ENCODE assay signal across 25 mouse cellular contexts in genomic region chr17:77843949-77844348, GRCm38 (mm10).
DNase-seq lines count a peak whose midpoint lies in the region; ATAC-seq lines count a peak whose summit lies in the region.
"Had no signal": no experiment of that assay in that cellular context is flagged by ENCODE, and none has a peak within 500 bp of the region (broad histone marks: within the 10 kb centered on the region; RNA-seq: fewer than 3 reads in every experiment).

No protein-coding gene starts in this region.

- H3K9ac ChIP-seq in forebrain, embryonic 12.5 days = no peak overlapping the region
- no peak overlapping the region for H3K9ac ChIP-seq in midbrain, embryonic 16.5 days (ENCODE audit: low read depth, low read length)
- H3K9ac ChIP-seq in midbrain, embryonic 13.5 days (replicated peaks) = no peak overlapping the region
- H3K9ac ChIP-seq in embryonic facial prominence, embryonic 15.5 days = no peak overlapping the region
- H3K9ac ChIP-seq: embryonic facial prominence, embryonic 12.5 days; forebrain, embryonic 15.5 days; heart, embryonic 13.5 days; hindbrain, embryonic 14.5 days had no signal

- peak; percentile 57; the same call in 1 of the 2 replicates for ATAC-seq in forebrain, embryonic 12.5 days (ENCODE audit: low FRiP score)
- peak; percentile 36; the same call in 1 of the 2 replicates for ATAC-seq in midbrain, embryonic 16.5 days
- ATAC-seq in midbrain, embryonic 13.5 days = no peak
- 0 out of 2 replicates have a peak, but pooled peaks have one; percentile 39 for ATAC-seq in embryonic facial prominence, embryonic 15.5 days (ENCODE audit: insufficient number of reproducible peaks, low FRiP score, low TSS enrichment, low read depth)
- ATAC-seq: CD4-positive, CD25-positive, alpha-beta regulatory T cell, adult 4 months; forebrain, embryonic 15.5 days; hindbrain, postnatal 0 days; inflammation-experienced regulatory T-cells, adult 6 months; intestine, embryonic 16.5 days had no signal

- H3K4me2 ChIP-seq in forebrain, embryonic 12.5 days = no peak overlapping the region
- no peak overlapping the region for H3K4me2 ChIP-seq in midbrain, embryonic 16.5 days (ENCODE audit: low read length)
- no peak overlapping the region for H3K4me2 ChIP-seq in midbrain, embryonic 13.5 days (replicated peaks)
- no peak overlapping the region for H3K4me2 ChIP-seq in embryonic facial prominence, embryonic 15.5 days (replicated peaks)
- H3K4me2 ChIP-seq: embryonic facial prominence, embryonic 12.5 days; forebrain, embryonic 15.5 days; heart, embryonic 13.5 days; hindbrain, embryonic 14.5 days had no signal

- DNase-seq in forebrain, embryonic 10.5 days (ENCODE audit: extremely low spot score, low spot score) = no peak
- DNase-seq in layer of hippocampus, adult 18-20 months (ENCODE audit: low spot score in 2 of 2) = no peak
- DNase-seq: adrenal gland, adult 2 months; adrenal gland, postnatal 14 days; cerebellum, adult 18-20 months; cerebellum, adult 9-10 months; cerebellum, postnatal 14 days; gastrocnemius, postnatal 10 days; gastrocnemius, postnatal 36 days; heart, adult 2 months; heart, postnatal 14 days; heart, postnatal 4 days had no signal

- H3K4me1 ChIP-seq in forebrain, embryonic 12.5 days = no peaks in the 10 kb centered on the region
- H3K4me1 ChIP-seq in forebrain, embryonic 10.5 days = no peaks in the 10 kb centered on the region
- no peaks in the 10 kb centered on the region for H3K4me1 ChIP-seq in midbrain, embryonic 16.5 days (ENCODE audit: control insufficient read depth, insufficient read depth, low read length)
- H3K4me1 ChIP-seq in midbrain, embryonic 13.5 days (replicated peaks) = no peaks in the 10 kb centered on the region
- H3K4me1 ChIP-seq in embryonic facial prominence, embryonic 15.5 days = no peaks in the 10 kb centered on the region
- H3K4me1 ChIP-seq: embryonic facial prominence, embryonic 12.5 days; forebrain, embryonic 15.5 days; heart, embryonic 10.5 days; heart, embryonic 13.5 days had no signal

- WGBS in forebrain, embryonic 12.5 days = 66% methylated on average over 3 of the region's 3 CpGs
- 80% methylated on average over 3 of the region's 3 CpGs for WGBS in forebrain, embryonic 10.5 days
- 82% methylated on average over 3 of the region's 3 CpGs for WGBS in midbrain, embryonic 16.5 days
- 85% methylated on average over 3 of the region's 3 CpGs for WGBS in midbrain, embryonic 13.5 days
- WGBS in embryonic facial prominence, embryonic 15.5 days = 78% methylated on average over 3 of the region's 3 CpGs

- H3K9me3 ChIP-seq in forebrain, embryonic 12.5 days = no peaks in the 10 kb centered on the region
- no peaks in the 10 kb centered on the region for H3K9me3 ChIP-seq in forebrain, embryonic 10.5 days
- no peaks in the 10 kb centered on the region for H3K9me3 ChIP-seq in midbrain, embryonic 16.5 days (replicated peaks; ENCODE audit: control insufficient read depth, low read length, poor library complexity, severe bottlenecking)
- H3K9me3 ChIP-seq in midbrain, embryonic 13.5 days = no peaks in the 10 kb centered on the region
- no peaks in the 10 kb centered on the region for H3K9me3 ChIP-seq in embryonic facial prominence, embryonic 15.5 days (replicated peaks)
- H3K9me3 ChIP-seq: embryonic facial prominence, embryonic 12.5 days; forebrain, embryonic 15.5 days; heart, embryonic 10.5 days; heart, embryonic 13.5 days had no signal

- no peaks in the 10 kb centered on the region for H3K27me3 ChIP-seq in forebrain, embryonic 12.5 days
- no peaks in the 10 kb centered on the region for H3K27me3 ChIP-seq in forebrain, embryonic 10.5 days (ENCODE audit: poor library complexity, severe bottlenecking)
- H3K27me3 ChIP-seq in midbrain, embryonic 16.5 days (ENCODE audit: control insufficient read depth, insufficient read depth, low read depth, low read length) = no peaks in the 10 kb centered on the region
- no peaks in the 10 kb centered on the region for H3K27me3 ChIP-seq in midbrain, embryonic 13.5 days
- H3K27me3 ChIP-seq in embryonic facial prominence, embryonic 15.5 days = no peaks in the 10 kb centered on the region
- H3K27me3 ChIP-seq: embryonic facial prominence, embryonic 12.5 days; forebrain, embryonic 15.5 days; heart, embryonic 13.5 days had no signal

- no peak overlapping the region for H3K4me3 ChIP-seq in forebrain, embryonic 12.5 days (replicated peaks)
- no peak overlapping the region for H3K4me3 ChIP-seq in forebrain, embryonic 10.5 days
- H3K4me3 ChIP-seq in midbrain, embryonic 16.5 days (ENCODE audit: low read depth, low read length) = no peak overlapping the region
- H3K4me3 ChIP-seq in midbrain, embryonic 13.5 days (replicated peaks) = no peak overlapping the region
- no peak overlapping the region for H3K4me3 ChIP-seq in embryonic facial prominence, embryonic 15.5 days (replicated peaks)
- H3K4me3 ChIP-seq: embryonic facial prominence, embryonic 12.5 days; forebrain, embryonic 15.5 days; heart, adult 2 months; heart, embryonic 10.5 days; heart, embryonic 13.5 days had no signal

- H3K27ac ChIP-seq in forebrain, embryonic 12.5 days = no peak overlapping the region
- no peak overlapping the region for H3K27ac ChIP-seq in forebrain, embryonic 10.5 days
- H3K27ac ChIP-seq in midbrain, embryonic 16.5 days (ENCODE audit: low read length) = no peak overlapping the region
- no peak overlapping the region for H3K27ac ChIP-seq in midbrain, embryonic 13.5 days
- no peak overlapping the region for H3K27ac ChIP-seq in embryonic facial prominence, embryonic 15.5 days (replicated peaks)
- H3K27ac ChIP-seq: embryonic facial prominence, embryonic 12.5 days; forebrain, embryonic 15.5 days; heart, adult 2 months; heart, embryonic 10.5 days; heart, embryonic 13.5 days; hindbrain, embryonic 14.5 days; hindbrain, postnatal 0 days had no signal

- no peaks in the 10 kb centered on the region for H3K36me3 ChIP-seq in forebrain, embryonic 12.5 days (replicated peaks)
- H3K36me3 ChIP-seq in forebrain, embryonic 10.5 days (replicated peaks) = no peaks in the 10 kb centered on the region
- no peaks in the 10 kb centered on the region for H3K36me3 ChIP-seq in midbrain, embryonic 16.5 days (ENCODE audit: control insufficient read depth, insufficient read depth, low read length)
- H3K36me3 ChIP-seq in midbrain, embryonic 13.5 days = no peaks in the 10 kb centered on the region
- H3K36me3 ChIP-seq in embryonic facial prominence, embryonic 15.5 days = no peaks in the 10 kb centered on the region
- H3K36me3 ChIP-seq: embryonic facial prominence, embryonic 12.5 days; forebrain, embryonic 15.5 days; heart, embryonic 10.5 days; heart, embryonic 13.5 days had no signal
